Comparison of ENCODE assay signal across 8 mouse cellular contexts in genomic region chr10:8213906-8214421, GRCm38 (mm10).
DNase-seq lines count a peak whose midpoint lies in the region; ATAC-seq lines count a peak whose summit lies in the region.

No protein-coding gene starts in this region.

- no peaks in the 10 kb centered on the region for H3K36me3 ChIP-seq in heart, embryonic 14.5 days (ENCODE audit: control insufficient read depth, insufficient read depth, low read length)
- no peaks in the 10 kb centered on the region for H3K36me3 ChIP-seq in hindbrain, embryonic 13.5 days
- H3K36me3 ChIP-seq in limb, embryonic 13.5 days = no peaks in the 10 kb centered on the region

- H3K9me3 ChIP-seq in heart, embryonic 14.5 days (ENCODE audit: control insufficient read depth, low read length) = no peaks in the 10 kb centered on the region
- H3K9me3 ChIP-seq in hindbrain, embryonic 13.5 days = no peaks in the 10 kb centered on the region
- H3K9me3 ChIP-seq in limb, embryonic 13.5 days = no peaks in the 10 kb centered on the region

- no peak overlapping the region; a peak in 1 of 4 replicates for H3K27ac ChIP-seq in heart, embryonic 14.5 days (replicated peaks in 1 of 2; ENCODE audit: control insufficient read depth in 1 of 2, insufficient read depth in 1 of 2, low read depth in 2 of 2, low read length in 2 of 2)
- no peak overlapping the region for H3K27ac ChIP-seq in hindbrain, embryonic 13.5 days
- H3K27ac ChIP-seq in limb, embryonic 13.5 days = peak overlapping the region; percentile 40; the same call in 1 of the 2 replicates

- peaks cover 9 to 17% of the 10 kb centered on the region in 2 experiments for H3K4me1 ChIP-seq in heart, embryonic 14.5 days (ENCODE audit: control insufficient read depth in 2 of 2, insufficient read depth in 2 of 2, low read length in 2 of 2)
- peaks cover 22% of the 10 kb centered on the region for H3K4me1 ChIP-seq in hindbrain, embryonic 13.5 days (replicated peaks)
- peaks cover 57% of the 10 kb centered on the region for H3K4me1 ChIP-seq in limb, embryonic 13.5 days

- WGBS in heart, embryonic 14.5 days = 47% methylated on average over 16 of the region's 16 CpGs
- 27% methylated on average over 16 of the region's 16 CpGs for WGBS in hindbrain, embryonic 13.5 days
- 9% methylated on average over 16 of the region's 16 CpGs for WGBS in limb, embryonic 13.5 days

- intact Hi-C loops in heart, postnatal 36 days (cut with DNase I) = no loop called here

- H3K27me3 ChIP-seq in heart, embryonic 14.5 days (ENCODE audit: control insufficient read depth, insufficient read depth, low read length) = no peaks in the 10 kb centered on the region
- no peaks in the 10 kb centered on the region for H3K27me3 ChIP-seq in hindbrain, embryonic 13.5 days
- no peaks in the 10 kb centered on the region for H3K27me3 ChIP-seq in limb, embryonic 13.5 days

- H3K9ac ChIP-seq in heart, embryonic 14.5 days (ENCODE audit: low read length) = no peak overlapping the region
- 0 out of 2 replicates have a peak overlapping the region, but pooled peaks have one; percentile 43 for H3K9ac ChIP-seq in hindbrain, embryonic 13.5 days
- H3K9ac ChIP-seq in limb, embryonic 13.5 days = no peak overlapping the region

- H3K4me3 ChIP-seq in heart, embryonic 14.5 days (ENCODE audit: control insufficient read depth in 1 of 2, insufficient read depth in 1 of 2, low read depth in 1 of 2, low read length in 2 of 2) = no peak overlapping the region
- H3K4me3 ChIP-seq in hindbrain, embryonic 13.5 days = no peak overlapping the region
- 0 out of 2 replicates have a peak overlapping the region, but pooled peaks have one; percentile 4 for H3K4me3 ChIP-seq in limb, embryonic 13.5 days

- no peak for DNase-seq in heart, postnatal 36 days
- peak; percentile 92 for DNase-seq in naive thymus-derived CD4-positive, alpha-beta T cell, adult 2 months (ENCODE audit: low read depth)
- DNase-seq in thymus, postnatal 4 days = peak; percentile 90
- no peak for DNase-seq in layer of hippocampus, adult 11-12 months (ENCODE audit: low spot score)
- no peak for DNase-seq in MN1 (ENCODE audit: low spot score)

- no peak for ATAC-seq in heart, embryonic 14.5 days (ENCODE audit: insufficient number of reproducible peaks, insufficient read depth, low FRiP score, low read depth)
- ATAC-seq in hindbrain, embryonic 13.5 days (ENCODE audit: low FRiP score) = peak; percentile 52; the same call in 1 of the 2 replicates
- no peak for ATAC-seq in limb, embryonic 13.5 days (ENCODE audit: low FRiP score, low read depth)

- H3K4me2 ChIP-seq in heart, embryonic 14.5 days (ENCODE audit: low read length) = peak overlapping the region; percentile 19; the same call in 1 of the 2 replicates
- H3K4me2 ChIP-seq in hindbrain, embryonic 13.5 days = peak overlapping the region; percentile 41
- H3K4me2 ChIP-seq in limb, embryonic 13.5 days (replicated peaks) = peak overlapping the region; percentile 42

Comparison
In these comparisons a context has a peak if more than half of its experiments do, and no peak if none do; other contexts are left out.
1. DNase-seq: peak in naive thymus-derived CD4-positive, alpha-beta T cell, adult 2 months (single experiment) and thymus, postnatal 4 days (single experiment); none in heart, postnatal 36 days (0 of 2), layer of hippocampus, adult 11-12 months (single experiment) and MN1 (single experiment).
2. Peak in every context shown above with its lines, with median percentiles within 50 percentile points of each other: H3K4me2 ChIP-seq.